8 mouse cellular contexts compared by ENCODE assay signal in genomic region chr8:11942892-11943332, GRCm38 (mm10).
DNase-seq lines count a peak whose midpoint lies in the region; TF ChIP-seq lines count a peak whose summit lies in the region.

No protein-coding gene starts in this region.

- no peaks in the 10 kb centered on the region for H3K4me1 ChIP-seq in olfactory bulb, adult 2 months (ENCODE audit: control insufficient read depth, insufficient read depth, low read length)

- peak; percentile 78 for TF ChIP-seq CTCF in olfactory bulb, adult 2 months (IDR thresholded peaks at IDR 0.05; ENCODE audit: insufficient read depth, low read depth, low read length)

- no peak overlapping the region for H3K4me3 ChIP-seq in olfactory bulb, adult 2 months (ENCODE audit: insufficient read depth, low read depth, low read length)

- intact Hi-C loops in gastrocnemius, postnatal 14 days (cut with DNase I; ENCODE audit: low total_unique reads), result no loop called here

- DNase-seq in A20 (ENCODE audit: low read depth, low spot score) (peak; percentile 64), ZHBTc4 (ENCODE audit: low read depth, low spot score) (peak; percentile 78)
- DNase-seq in embryo, embryonic 11.5 days (ENCODE audit: low read depth, low spot score), result peak; percentile 34
- DNase-seq in heart, postnatal 4 days, result peak; percentile 65
- DNase-seq in kidney, postnatal 4 days, result peak; percentile 53 to 69
- peak; percentile 32 to 45 for DNase-seq in lung, adult 18-20 months
- DNase-seq in gastrocnemius, postnatal 14 days, result no peak

- WGBS in olfactory bulb, adult 2 months, result 16% methylated on average over 6 of the region's 6 CpGs

- no peak for TF ChIP-seq POLR2A in olfactory bulb, adult 2 months (IDR thresholded peaks at IDR 0.05; ENCODE audit: insufficient read depth, low read depth, low read length)

- H3K27ac ChIP-seq in olfactory bulb, adult 2 months (ENCODE audit: insufficient read depth, low read depth, low read length), result no peak overlapping the region
